Mouse (Mus musculus) liver, adult 2 months (tissue): ENCODE measurements around the gene Cnn2.

Experiments
- CTCF ChIP-seq: fragments of 200-500 bp; IDR thresholded peaks from 2 replicates; pipeline ENCODE4 v1.5.1; 2011; ENCODE audit warnings: low read depth, low read length, control low read depth
- POLR2A ChIP-seq: fragments of 200-500 bp; IDR thresholded peaks from 2 replicates; pipeline ENCODE4 v1.6.1; 2011; ENCODE audit warnings: low read length, control low read depth; ENCODE audit not compliant: insufficient read depth; ENCODE audit errors: extremely low read depth

DNA sequence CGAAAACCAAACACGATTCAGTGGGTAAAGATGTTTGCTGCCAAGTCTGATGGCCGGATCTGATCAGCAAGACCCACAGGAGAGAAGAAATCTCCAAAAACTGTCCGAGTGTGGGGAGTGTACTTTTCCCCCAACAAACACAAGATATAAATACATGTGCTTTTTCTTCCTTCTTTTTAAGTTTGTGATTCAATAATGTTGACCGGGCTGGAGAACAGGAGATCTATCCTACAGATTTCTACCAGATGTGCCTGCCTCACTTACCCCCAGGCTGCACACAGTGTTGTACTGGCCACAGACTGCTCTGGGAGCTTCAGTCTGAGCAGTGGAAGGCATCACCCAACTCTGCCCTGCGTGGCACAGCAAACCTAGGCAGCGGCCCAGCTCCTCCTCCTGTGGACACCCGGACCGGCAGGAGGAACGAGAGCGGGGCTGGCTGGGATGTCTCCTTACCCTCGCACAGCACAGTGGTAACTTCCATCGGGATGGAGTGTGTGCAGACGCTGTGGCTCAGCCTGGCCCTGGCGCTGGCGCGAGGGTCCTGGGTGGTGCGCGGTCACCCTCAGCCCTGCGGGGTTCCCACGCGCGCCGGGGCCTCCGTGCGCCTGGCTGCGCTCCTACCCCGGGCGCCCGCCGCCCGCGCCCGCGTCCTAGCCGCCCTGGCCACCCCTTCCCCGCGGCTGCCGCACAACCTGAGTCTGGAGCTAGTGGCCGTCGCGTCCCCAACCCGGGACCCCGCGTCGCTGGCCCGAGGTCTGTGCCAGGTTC is 17.8 kb upstream of the Cnn2 start, which contains the start of gene Grin3b:
- TF ChIP-seq CTCF (no peak), POLR2A (no peak)
